Mouse (Mus musculus) yolk sac, embryonic 10.5 days (tissue): ENCODE results near the gene Plpp1.
A peak's percentile ranks its signal among the peaks of the same experiment; 100 is the strongest.

Source experiments
- DNase-seq: peaks from one replicate; pipeline ENCODE4 v3.0.0-alpha.2; 2017; ENCODE audit warnings: low spot score

Plpp1 gene

DNA sequence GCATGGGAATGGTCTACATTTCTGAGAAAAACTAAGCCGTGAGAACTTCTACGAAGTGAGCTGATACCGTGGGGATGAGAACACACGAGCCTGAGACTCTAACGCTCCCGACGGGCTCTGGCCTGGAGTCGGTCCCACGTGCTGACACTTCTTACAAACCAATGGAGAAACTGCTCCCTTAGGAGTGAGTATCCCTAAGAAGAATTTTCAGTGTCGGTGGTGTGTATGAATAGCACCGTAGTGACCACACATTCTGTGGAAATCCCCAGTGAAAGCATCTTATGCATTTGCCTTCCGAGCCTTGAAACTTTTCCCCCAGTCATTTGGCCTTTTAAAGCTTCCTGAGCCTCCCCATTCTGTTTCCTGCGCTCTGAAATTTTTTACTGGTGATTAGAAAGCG lies 27.7 kb upstream of the Plpp1 start:
- DNase-seq = no peak

DNA sequence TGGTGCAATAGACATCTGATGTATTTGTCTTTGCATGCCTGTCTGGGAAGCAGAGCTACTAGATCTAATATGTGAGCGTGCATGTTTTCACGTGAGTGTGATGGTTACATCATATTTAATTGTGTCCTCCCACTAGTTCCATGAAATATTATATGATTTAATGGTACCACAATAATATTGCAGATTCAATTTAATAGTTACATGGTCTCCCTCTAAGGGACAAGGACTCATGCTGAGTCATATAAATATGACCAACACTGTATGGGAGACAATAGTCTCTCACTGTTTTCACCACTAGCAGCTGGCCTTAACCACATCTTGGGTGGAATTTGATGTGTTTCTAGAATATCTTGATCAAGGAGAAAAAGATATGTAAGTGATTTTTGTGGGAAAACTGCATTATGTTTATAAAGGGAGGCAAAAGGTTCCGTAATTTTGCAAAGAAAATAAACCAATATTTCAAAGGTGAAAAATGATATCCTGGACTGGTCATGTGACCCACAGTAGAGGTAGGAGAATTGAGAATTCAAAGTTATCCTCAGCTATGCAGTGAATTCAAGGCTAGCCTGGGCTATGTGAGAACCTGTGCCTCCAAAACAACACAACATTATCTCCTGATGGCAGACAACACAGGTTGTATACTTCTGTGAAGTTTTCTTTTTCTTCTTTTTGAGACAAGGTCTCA lies 26.5 kb upstream of the Plpp1 start:
- DNase-seq = no peak

DNA sequence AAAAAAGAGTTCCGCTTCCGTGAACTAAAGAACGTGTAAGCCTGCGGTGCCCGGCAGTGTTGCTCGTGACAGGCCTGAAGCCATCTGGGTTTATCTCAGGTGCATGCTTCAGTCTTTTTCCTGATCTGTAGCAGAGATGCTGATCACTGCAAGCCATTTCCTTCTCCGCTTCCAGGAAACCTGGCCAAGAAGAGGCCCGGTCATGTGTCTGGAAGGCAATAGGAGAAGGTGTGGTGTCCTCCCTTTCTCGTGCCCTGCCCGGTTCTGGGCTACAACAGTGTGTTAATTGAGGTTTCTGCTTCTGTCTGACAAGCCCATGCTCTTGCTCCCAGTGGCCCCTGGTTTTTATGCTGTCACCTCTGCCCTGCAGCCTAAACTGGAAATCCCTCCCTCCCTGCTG lies 24.7 kb upstream of the Plpp1 start:
- DNase-seq = no peak

DNA sequence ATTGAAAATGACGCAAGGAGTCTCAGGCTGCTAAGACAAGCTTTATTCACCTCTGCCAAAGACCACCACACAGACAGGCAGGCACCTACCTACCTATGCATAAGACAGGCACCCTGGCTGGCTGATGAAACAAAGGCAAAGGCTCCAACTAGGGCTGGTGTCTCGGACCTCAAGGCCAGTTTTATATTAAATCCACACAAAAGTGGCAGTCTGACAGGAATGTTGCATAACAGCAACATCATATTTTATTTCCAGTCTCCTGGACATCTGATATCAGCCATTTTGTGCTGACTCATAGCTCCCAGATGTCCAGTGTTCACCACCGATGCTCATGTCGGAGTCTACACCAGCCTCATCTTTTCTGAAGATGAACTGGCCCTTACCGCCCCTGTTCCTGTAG lies 22.2 kb upstream of the Plpp1 start:
- no peak for DNase-seq

DNA sequence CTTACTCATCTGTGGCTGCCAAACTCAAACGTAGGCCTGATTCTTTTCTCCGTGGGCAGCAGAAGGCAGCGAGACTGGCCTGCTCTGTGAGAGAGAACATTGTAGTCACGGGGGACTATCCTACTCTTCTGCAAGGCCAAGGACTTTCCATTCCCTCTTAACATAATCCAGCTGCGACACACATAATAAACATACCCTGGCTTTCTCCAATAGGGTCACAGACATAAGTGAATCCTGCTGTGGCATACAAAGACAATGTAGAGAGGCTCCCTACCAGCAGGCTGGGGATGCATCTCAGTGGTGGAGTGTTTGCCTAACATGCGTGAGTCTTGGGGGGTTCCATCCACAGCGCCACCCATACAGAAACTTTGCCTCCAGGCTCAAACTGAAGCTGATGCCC lies 15.3 kb upstream of the Plpp1 start:
- DNase-seq = no peak

DNA sequence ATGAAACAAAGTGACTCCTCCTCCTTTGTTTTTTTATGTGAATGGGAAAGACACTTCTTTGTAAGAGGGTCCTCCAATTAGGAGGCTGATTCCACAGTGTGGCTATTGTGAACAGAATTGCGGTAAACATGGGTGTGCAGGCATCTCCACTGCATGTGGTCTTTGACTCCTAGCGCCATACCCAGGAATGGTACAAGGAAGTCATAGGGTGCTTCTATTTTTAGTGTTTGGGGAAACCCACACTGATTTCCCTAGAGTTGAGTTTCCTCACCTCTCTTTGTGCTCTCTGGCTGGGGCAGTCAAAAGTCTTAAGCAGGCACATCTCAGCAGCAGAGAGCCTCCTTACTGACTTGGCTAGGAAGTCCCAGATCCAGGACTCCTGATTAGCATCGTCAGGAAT lies 14.4 kb upstream of the Plpp1 start:
- no peak for DNase-seq

DNA sequence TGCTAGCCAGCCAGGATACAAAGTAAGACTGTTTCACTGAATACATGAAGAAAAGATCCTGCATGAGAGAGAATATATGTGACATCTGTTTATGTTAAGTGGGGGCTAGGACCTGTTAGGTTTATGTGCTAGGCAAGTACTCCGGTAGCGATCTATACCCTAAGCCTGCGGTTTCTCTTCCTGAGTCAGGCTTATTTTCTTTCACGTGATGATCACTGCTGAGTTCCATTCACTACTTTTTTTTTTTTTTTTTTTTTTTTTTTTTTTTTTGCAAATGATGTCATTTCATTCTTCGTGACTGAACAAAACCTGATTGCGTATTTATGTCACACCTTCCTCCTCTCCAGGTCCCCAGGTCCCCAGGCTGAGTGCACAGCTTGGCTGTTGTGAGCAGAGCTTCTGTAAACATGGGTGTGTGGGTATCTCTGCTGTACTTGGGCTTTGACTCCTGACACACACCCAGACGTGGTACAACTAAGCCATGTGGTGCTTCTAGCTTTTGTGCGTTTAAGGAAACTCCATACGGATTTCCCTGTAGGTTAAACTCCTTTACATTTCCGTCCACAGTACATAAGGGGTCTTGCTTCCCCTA lies 13.6 kb upstream of the Plpp1 start:
- DNase-seq = no peak

- DNase-seq = no peak
These were observed 9.8 kb upstream of the Plpp1 start for GRCm38 (mm10) chr13:112790774-112791173.

DNA sequence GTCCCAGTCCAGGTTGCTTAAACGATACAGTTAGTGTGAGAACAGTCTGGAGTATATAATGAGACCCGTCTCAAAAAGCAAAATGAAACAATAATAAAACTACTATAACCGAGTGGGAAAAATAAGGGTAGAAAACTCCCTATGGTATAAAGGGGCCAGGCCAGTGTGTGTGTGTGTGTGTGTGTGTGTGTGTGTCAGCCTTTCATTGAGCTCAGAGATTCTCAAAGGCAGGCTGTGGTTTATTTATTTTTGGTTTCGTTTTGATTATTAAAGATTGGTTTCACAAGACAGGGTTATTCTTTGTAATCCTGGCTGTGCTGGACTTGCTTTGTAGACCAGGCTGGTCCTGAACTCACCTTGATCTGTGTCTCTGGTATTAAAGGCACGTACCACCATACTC lies 8.7 kb upstream of the Plpp1 start:
- DNase-seq = no peak

GRCm38 (mm10) chr13:112798243-112798952 lies 2.2 kb upstream of the Plpp1 start:
- no peak for DNase-seq

DNA sequence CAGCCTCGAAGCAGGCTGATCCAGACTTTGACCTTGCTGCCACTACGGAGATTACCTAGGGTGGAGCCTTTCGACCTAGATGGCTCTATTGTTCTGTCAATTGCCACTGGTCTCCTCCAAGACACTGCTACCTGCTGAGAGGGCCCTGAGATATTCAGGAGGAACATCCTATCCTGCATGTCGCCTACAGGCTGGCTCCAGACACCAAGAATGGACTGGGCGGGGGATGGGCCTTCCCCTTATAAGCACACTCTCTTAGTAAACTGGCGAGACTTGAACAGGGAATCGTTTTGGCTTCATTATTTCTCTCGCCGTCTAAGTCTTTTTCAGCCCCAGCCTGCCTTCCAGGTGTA lies 1.7 kb upstream of the Plpp1 start:
- peak; percentile 10 for DNase-seq

DNA sequence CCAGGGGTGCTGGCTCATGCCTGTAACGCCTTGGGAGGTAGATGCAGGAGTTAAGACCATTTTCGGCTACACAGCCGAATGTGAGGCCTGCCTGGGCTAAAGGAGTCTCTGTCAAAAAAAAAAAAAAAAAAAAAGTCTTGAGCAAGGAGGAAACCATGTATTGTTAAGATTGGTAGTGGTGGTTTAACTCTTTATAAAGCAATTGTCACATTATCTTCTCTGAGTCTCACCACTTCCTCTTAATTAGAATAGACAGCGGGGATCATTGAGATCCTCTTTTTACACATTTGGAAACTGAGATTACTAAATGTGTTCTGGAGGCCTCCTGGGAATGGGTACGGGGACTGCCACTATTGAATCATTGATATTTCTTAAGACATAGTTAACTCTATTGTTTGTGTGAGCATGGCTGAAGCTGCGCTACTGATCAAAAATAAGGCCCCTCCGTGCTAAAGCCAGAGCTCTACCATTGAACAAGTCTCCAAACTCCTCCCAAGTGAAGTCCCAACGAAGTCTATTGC lies 811 bp upstream of the Plpp1 start:
- DNase-seq = no peak

GRCm38 (mm10) chr13:112801381-112802004 lies 901 bp downstream of the Plpp1 start:
- DNase-seq = peak; percentile 50

DNA sequence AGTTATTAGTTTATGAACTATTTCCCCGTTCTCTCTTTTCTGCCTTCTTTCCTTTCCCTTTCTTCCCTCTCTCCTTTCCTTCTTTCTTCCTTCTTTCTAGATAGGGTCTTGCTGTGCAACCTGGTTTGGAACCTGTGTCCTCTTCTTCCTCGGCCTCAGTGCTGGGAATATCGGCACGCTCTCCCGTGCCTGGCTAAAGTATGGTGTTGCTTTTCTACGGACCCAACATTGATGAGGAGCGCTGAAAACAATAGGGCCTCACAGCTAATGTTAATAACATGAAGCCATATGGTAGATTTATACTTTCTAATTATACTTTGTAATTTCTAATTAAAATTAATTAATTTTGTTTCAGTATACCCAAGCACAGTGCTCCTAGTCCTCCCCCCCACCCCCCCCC lies 2.5 kb downstream of the Plpp1 start:
- DNase-seq = no peak

GRCm38 (mm10) chr13:112803661-112804060 lies 3.1 kb downstream of the Plpp1 start:
- DNase-seq = no peak

GRCm38 (mm10) chr13:112805529-112805928 lies 4.9 kb downstream of the Plpp1 start:
- DNase-seq = peak; percentile 26

GRCm38 (mm10) chr13:112807936-112808667 lies 7.5 kb downstream of the Plpp1 start:
- DNase-seq = no peak

DNA sequence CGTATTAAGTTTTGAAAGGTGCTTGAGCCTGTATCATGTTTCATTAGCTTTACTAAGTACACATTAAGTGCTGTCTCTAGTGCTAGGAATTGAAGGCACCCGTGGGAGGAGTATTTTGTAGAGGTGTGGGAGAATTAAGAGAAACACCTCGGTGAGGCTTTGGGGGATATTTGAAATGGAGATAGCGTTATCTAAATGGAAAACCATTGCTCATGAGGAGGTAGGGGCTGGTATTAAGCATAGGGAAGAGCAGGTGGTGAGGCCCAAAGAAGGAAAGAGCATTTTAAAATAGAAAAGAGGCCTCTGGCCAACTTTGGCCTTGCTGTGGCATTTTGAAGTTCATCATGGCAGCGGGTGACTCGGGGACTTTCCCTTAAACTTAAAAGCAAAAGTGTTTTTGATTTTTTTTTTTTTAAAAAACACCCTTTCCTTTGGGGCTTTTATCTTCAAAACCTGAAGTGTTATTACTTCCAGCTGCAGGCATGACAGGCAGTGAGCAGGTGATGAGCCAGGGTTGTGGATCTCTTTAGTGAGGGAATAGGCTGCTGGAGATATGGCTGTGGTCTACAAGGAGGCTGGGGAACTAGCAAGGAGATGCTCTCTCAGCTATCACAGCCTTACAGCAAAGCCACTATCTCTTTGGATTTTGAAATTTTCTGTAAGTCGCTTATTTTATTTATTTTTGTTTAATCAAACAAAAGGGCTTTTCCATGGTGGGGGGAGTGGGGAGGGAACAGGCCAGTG lies 9.1 kb downstream of the Plpp1 start:
- DNase-seq = no peak

DNA sequence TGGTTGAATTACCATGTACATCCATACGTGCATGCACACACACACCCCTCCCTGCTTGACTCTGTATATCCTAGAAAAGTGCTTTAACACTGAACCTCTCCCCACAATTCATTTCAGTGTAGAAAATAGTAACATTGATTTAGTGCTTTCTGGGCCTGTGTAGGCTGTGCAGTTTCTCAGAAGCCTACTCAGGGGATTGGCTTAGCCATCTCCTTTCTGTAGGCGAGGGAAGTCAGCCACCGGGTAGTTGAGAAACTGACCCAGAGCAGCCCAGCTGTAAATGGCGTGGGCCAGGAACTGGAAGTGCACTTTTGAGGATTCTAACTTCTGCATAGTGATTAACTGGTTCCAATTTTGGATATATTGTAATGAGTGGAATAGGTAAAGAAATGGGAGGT lies 9.7 kb downstream of the Plpp1 start:
- DNase-seq = no peak

GRCm38 (mm10) chr13:112810751-112811150 lies 10.2 kb downstream of the Plpp1 start:
- peak; percentile 28 for DNase-seq

GRCm38 (mm10) chr13:112811708-112812403 lies 11.3 kb downstream of the Plpp1 start:
- no peak for DNase-seq
